Mouse (Mus musculus) forebrain, embryonic 13.5 days (tissue): Measurements from ENCODE around the gene Micu1. TPM values are rescaled to one million over a fixed set of nuclear protein-coding genes. Genes with fewer than 3 reads are reported as not detected.
A peak's percentile ranks its signal among the peaks of the same experiment; 100 is the strongest.
"Not testable (repeated sequence)": the region's sequence is repeated elsewhere in the genome, so short reads cannot be mapped to it uniquely, and the experiment has no call there.

Experiments used
- ATAC-seq: fragments of 200-750 bp; cut with Nextera tagmentation; 2 replicates; pipeline ENCODE4 v1.8.0; 2017
- H3K27ac ChIP-seq: fragments of 300-500 bp; sonication (generic); 2 replicates; pipeline ENCODE4 v1.5.1; 2015; ENCODE audit warnings: inconsistent platforms, mild to moderate bottlenecking, moderate library complexity
- H3K27me3 ChIP-seq: fragments of 300-500 bp; sonication (generic); 2 replicates; pipeline ENCODE4 v1.6.1; 2015; ENCODE audit warnings: mild to moderate bottlenecking, inconsistent platforms
- H3K36me3 ChIP-seq: fragments of 300-500 bp; sonication (generic); 2 replicates; pipeline ENCODE4 v1.6.1; 2015; ENCODE audit warnings: mild to moderate bottlenecking, inconsistent platforms; ENCODE audit not compliant: poor library complexity, severe bottlenecking
- H3K4me1 ChIP-seq: fragments of 300-500 bp; sonication (generic); 2 replicates; pipeline ENCODE4 v1.6.1; 2015; ENCODE audit warnings: inconsistent platforms
- H3K4me2 ChIP-seq: fragments of 300-500 bp; sonication (generic); 2 replicates; pipeline ENCODE4 v1.6.1; 2015; ENCODE audit warnings: inconsistent platforms, mild to moderate bottlenecking, moderate library complexity
- H3K4me3 ChIP-seq: fragments of 300-500 bp; sonication (generic); 2 replicates; pipeline ENCODE4 v1.5.1; 2015; ENCODE audit warnings: mild to moderate bottlenecking, inconsistent platforms
- H3K9ac ChIP-seq: fragments of 300-500 bp; sonication (generic); 2 replicates; pipeline ENCODE4 v1.6.1; 2015; ENCODE audit warnings: mild to moderate bottlenecking, inconsistent platforms
- H3K9me3 ChIP-seq: fragments of 300-500 bp; sonication (generic); replicated peaks from 2 replicates; pipeline ENCODE4 v1.6.1; 2016; ENCODE audit warnings: inconsistent platforms
- WGBS: fragments of 180-500 bp; shearing (Covaris S2); methylation state at CpG from one replicate; pipeline ENCODE4 v1.1.7; 2015; 5-methylcytosine and 5-hydroxymethylcytosine counted together
- polyA plus RNA-seq: library from polyadenylated mRNA; unstranded; fragments of >200 nt; fragmentation: Nextera tagmentation; extraction: Ambion mirVana; gene quantifications from 2 replicates; pipeline ENCODE4 v1.2.1, GENCODE M21; 2015

The Micu1 gene
- 69.0 and 72.6 TPM in 2 replicates for polyA plus RNA-seq

DNA sequence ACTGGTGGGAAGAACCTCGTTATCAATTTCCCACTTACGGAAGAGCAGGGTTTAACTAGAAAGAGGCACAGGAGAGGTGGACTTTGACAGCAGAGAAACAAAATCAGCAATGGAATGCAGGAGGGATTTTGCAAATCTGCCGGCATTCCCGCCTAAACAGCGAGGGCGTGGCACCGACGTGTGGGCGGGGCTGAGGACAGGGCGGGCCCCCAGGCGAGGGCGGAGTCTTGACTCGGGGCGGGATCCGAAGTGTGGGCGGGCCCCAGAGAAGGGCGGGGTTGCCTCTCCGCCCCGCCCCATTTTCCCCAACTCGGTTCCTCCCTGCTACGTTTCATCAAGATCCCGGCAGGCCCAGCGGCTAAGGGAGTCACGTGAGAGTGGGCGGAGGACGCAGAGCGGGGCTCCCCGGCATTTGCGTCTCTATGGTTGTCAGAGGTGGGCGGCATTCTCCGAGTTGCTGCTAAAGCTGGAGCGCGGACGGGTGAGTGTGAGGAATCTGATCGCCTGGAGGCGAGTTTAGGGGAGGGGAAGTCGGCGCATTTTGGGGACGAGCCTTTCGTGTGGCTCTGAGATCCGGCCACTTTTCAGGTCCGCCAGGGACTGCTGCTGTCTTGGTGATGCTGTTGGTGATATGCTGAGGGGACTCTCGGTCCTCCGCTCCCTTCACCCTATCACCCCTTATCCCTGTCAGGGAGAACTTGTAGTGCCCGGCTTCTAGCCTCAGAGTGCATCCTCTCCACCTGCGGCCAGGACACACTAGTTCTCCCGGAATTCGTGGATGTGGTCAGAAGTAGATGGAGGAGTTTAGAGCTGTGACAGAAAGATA lies at the start of gene Micu1:
Gene Micu1 (plus strand): TSS at position 271 of the 826 bp plus-strand sequence.
- WGBS: under 1% methylated on average over 48 of the region's 48 CpGs
- peaks cover 10% of the 10 kb centered on the region for H3K4me1 ChIP-seq
- no peaks in the 10 kb centered on the region for H3K9me3 ChIP-seq
- peak within 1 kb of the TSS; percentile 57 for H3K27ac ChIP-seq
- H3K4me2 ChIP-seq: peak within 1 kb of the TSS; percentile 74
- peak; percentile 99 for ATAC-seq
- no peaks in the 10 kb centered on the region for H3K36me3 ChIP-seq
- no peaks in the 10 kb centered on the region for H3K27me3 ChIP-seq
- peak within 1 kb of the TSS; percentile 70 for H3K9ac ChIP-seq
- peak within 1 kb of the TSS; percentile 54 for H3K4me3 ChIP-seq

DNA sequence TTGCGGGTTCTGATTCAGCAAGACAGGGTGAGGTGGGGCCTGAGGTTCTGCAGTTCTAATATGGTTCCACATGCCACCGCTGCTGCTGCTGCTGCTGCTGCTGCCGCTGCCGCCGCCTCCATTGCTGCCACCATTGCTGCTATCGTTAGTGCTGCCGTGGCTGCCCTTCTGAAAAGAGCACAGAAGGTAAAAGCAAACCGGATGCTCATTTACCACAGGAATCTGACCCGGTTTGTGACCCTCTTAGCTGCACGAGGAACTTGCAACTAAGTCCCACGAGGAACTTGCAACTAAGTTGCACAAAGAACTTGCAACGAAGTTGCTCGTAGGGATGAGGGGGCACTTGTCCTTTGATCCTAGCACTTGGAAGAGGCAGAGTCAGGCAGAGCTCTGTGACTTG lies 45.5 kb upstream of the Micu1 start:
- no peaks in the 10 kb centered on the region for H3K27me3 ChIP-seq
- no peak overlapping the region for H3K4me2 ChIP-seq
- H3K9me3 ChIP-seq: 0 out of 2 replicates have a peak, but pooled peaks cover 5% of the 10 kb centered on the region
- no peaks in the 10 kb centered on the region for H3K4me1 ChIP-seq
- no peak overlapping the region for H3K9ac ChIP-seq
- 75% methylated on average over 13 of the region's 13 CpGs for WGBS
- no peak overlapping the region for H3K27ac ChIP-seq
- H3K4me3 ChIP-seq: no peak overlapping the region
- ATAC-seq: no peak
- no peaks in the 10 kb centered on the region for H3K36me3 ChIP-seq

GRCm38 (mm10) chr10:59664765-59665164 lies 37.5 kb upstream of the Micu1 start:
- WGBS: 76% methylated on average over 2 of the region's 2 CpGs
- H3K9ac ChIP-seq: no peak overlapping the region
- no peak overlapping the region for H3K4me3 ChIP-seq
- H3K4me1 ChIP-seq: no peaks in the 10 kb centered on the region
- no peak for ATAC-seq
- no peak overlapping the region for H3K4me2 ChIP-seq
- H3K27ac ChIP-seq: no peak overlapping the region
- 0 out of 2 replicates have a peak, but pooled peaks cover 5% of the 10 kb centered on the region for H3K9me3 ChIP-seq
- H3K27me3 ChIP-seq: no peaks in the 10 kb centered on the region
- H3K36me3 ChIP-seq: no peaks in the 10 kb centered on the region

- no peaks in the 10 kb centered on the region for H3K27me3 ChIP-seq
- no peaks in the 10 kb centered on the region for H3K36me3 ChIP-seq
- no peak overlapping the region for H3K9ac ChIP-seq
- no peak overlapping the region for H3K27ac ChIP-seq
- H3K4me3 ChIP-seq: no peak overlapping the region
- no peaks in the 10 kb centered on the region for H3K9me3 ChIP-seq
- no peak overlapping the region for H3K4me2 ChIP-seq
- ATAC-seq: no peak
- no peaks in the 10 kb centered on the region for H3K4me1 ChIP-seq
- WGBS: 77% methylated on average over 13 of the region's 13 CpGs
Observed at GRCm38 (mm10) chr10:59665503-59666291, 36.6 kb upstream of the Micu1 start.

- H3K9ac ChIP-seq: no peak overlapping the region
- WGBS: 64% methylated on average over 6 of the region's 6 CpGs
Observed at GRCm38 (mm10) chr10:59667377-59667776, 34.9 kb upstream of the Micu1 start.

DNA sequence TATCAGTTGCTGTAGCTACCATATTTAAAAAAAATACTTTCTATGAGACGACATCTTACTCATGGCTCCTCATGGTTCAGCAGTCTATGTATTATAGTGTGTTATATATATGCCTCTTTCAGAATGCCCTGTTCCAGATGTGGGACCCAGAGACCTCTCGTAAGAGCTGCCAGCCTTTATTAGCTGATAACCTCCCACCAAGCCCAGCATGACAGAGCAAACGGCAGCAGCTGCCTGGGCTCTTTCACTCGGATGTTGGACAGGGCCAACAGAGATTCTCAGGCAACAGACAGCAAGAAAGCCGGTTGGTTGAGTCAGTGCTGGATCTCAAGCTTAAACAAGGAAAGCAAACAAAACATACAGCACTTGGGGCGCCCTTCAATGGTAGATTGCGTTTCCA lies 33.8 kb upstream of the Micu1 start:
- H3K36me3 ChIP-seq: no peaks in the 10 kb centered on the region
- H3K9me3 ChIP-seq: no peaks in the 10 kb centered on the region
- no peak overlapping the region for H3K9ac ChIP-seq
- no peak overlapping the region for H3K4me2 ChIP-seq
- H3K27me3 ChIP-seq: no peaks in the 10 kb centered on the region
- no peak overlapping the region for H3K27ac ChIP-seq
- no peak overlapping the region for H3K4me3 ChIP-seq
- no peaks in the 10 kb centered on the region for H3K4me1 ChIP-seq
- 78% methylated on average over 7 of the region's 7 CpGs for WGBS
- ATAC-seq: no peak

More at GRCm38 (mm10) chr10:59667377-59667776, 34.9 kb upstream of the Micu1 start:
- no peak overlapping the region for H3K4me3 ChIP-seq
- no peak for ATAC-seq
- H3K4me2 ChIP-seq: no peak overlapping the region
- H3K36me3 ChIP-seq: no peaks in the 10 kb centered on the region
- no peaks in the 10 kb centered on the region for H3K9me3 ChIP-seq
- H3K27me3 ChIP-seq: no peaks in the 10 kb centered on the region
- H3K4me1 ChIP-seq: no peaks in the 10 kb centered on the region
- no peak overlapping the region for H3K27ac ChIP-seq

DNA sequence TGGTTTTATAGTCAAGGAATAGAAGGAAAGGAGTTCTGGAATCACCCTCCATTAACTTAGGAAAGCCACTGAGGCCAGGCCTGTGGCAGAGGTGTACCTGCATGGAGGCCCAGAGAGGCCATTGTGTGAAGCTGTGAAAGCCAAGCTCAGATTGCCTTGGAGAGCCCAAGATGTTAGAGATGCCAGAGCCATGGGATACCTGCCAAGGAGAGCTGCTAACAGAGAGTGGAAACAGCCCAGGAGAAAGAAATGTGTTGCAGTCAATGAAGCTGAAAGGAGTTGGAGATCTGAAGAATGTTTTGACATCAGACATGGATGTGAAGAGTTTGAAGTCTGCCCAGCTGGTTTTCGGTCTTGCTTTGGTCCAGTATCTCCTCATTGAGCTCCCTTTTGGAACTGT lies 24.4 kb upstream of the Micu1 start:
- H3K4me3 ChIP-seq: no peak overlapping the region
- no peaks in the 10 kb centered on the region for H3K27me3 ChIP-seq
- no peak overlapping the region for H3K4me2 ChIP-seq
- 70% methylated on average over 1 of the region's 1 CpGs for WGBS
- no peak overlapping the region for H3K9ac ChIP-seq
- H3K36me3 ChIP-seq: no peaks in the 10 kb centered on the region
- ATAC-seq: no peak
- no peaks in the 10 kb centered on the region for H3K4me1 ChIP-seq
- H3K9me3 ChIP-seq: 0 out of 2 replicates have a peak, but pooled peaks cover 5% of the 10 kb centered on the region
- no peak overlapping the region for H3K27ac ChIP-seq

DNA sequence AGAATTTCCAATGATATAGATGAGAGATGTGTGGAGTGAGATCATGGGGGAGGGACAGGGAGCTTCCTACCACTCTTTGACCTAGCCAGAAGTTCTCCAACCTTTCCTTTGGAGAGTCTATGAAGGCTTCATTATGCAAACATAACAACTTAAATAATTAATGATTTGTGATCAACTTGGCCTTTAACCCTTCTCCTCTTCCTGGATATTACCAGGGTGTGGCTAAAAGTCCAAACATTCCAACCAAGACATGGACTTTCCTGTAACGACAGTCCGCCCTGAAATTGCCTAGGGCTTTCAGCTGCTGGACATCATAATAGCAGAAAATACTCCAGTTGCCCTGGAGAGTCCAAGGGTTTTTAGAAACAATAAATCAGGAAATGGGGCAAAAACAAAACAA lies 23.1 kb upstream of the Micu1 start:
- ATAC-seq: no peak
- Histone ChIP-seq H3K27me3 (no peaks in the 10 kb centered on the region), H3K4me1 (no peaks in the 10 kb centered on the region), H3K9ac (no peak overlapping the region), H3K36me3 (no peaks in the 10 kb centered on the region), H3K27ac (no peak overlapping the region), H3K4me2 (no peak overlapping the region), H3K9me3 (0 out of 2 replicates have a peak, but pooled peaks cover 5% of the 10 kb centered on the region), H3K4me3 (no peak overlapping the region)
- 82% methylated on average over 2 of the region's 2 CpGs for WGBS

- ATAC-seq, H3K27ac ChIP-seq, H3K36me3 ChIP-seq, H3K4me3 ChIP-seq, H3K9me3 ChIP-seq, H3K4me1 ChIP-seq, H3K9ac ChIP-seq, H3K4me2 ChIP-seq, H3K27me3 ChIP-seq: not testable (repeated sequence)
- 92% methylated on average over 3 of the region's 3 CpGs for WGBS
Observed at GRCm38 (mm10) chr10:59685586-59685985, 16.7 kb upstream of the Micu1 start.

- Histone ChIP-seq H3K36me3 (no peaks in the 10 kb centered on the region), H3K4me3 (no peak overlapping the region), H3K9ac (no peak overlapping the region), H3K9me3 (0 out of 2 replicates have a peak, but pooled peaks cover 3% of the 10 kb centered on the region), H3K27me3 (no peaks in the 10 kb centered on the region), H3K4me2 (no peak overlapping the region), H3K4me1 (no peaks in the 10 kb centered on the region; the same call in 1 of the 2 replicates), H3K27ac (no peak overlapping the region)
- WGBS: 77% methylated on average over 2 of the region's 2 CpGs
- ATAC-seq: no peak
Observed at GRCm38 (mm10) chr10:59687126-59687525, 15.2 kb upstream of the Micu1 start.

- H3K9me3 ChIP-seq: no peaks in the 10 kb centered on the region
- no peak for ATAC-seq
- WGBS: 55% methylated on average over 6 of the region's 6 CpGs
Observed at GRCm38 (mm10) chr10:59689836-59690235, 12.4 kb upstream of the Micu1 start.

DNA sequence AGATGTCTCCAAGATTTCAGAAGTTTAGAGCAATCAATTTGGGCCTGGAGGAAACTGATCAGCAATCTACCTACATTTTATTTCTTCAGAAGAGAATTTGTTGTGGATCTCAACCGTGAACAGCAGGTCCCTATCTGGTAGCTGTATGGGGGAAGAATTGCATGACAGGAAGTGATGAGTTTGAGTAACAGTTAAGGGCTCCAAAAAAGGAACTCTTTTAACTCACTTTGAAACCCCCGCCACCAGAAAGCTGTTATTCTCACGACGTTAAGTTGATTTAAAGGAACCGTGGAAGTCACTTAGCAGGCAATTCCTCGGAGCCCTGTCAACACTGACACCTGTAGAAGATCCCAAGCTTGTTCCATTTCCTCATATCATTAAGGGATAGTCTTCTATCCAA lies 9.8 kb upstream of the Micu1 start:
- Histone ChIP-seq H3K9me3 (no peaks in the 10 kb centered on the region), H3K4me3 (no peak overlapping the region), H3K27me3 (no peaks in the 10 kb centered on the region), H3K4me1 (no peaks in the 10 kb centered on the region), H3K4me2 (no peak overlapping the region), H3K36me3 (no peaks in the 10 kb centered on the region), H3K27ac (no peak overlapping the region), H3K9ac (no peak overlapping the region)
- ATAC-seq: no peak
- WGBS: 88% methylated on average over 6 of the region's 6 CpGs

More at GRCm38 (mm10) chr10:59689836-59690235, 12.4 kb upstream of the Micu1 start:
- Histone ChIP-seq H3K4me2 (no peak overlapping the region), H3K4me1 (no peaks in the 10 kb centered on the region; the same call in 1 of the 2 replicates), H3K36me3 (no peaks in the 10 kb centered on the region), H3K27me3 (no peaks in the 10 kb centered on the region), H3K27ac (no peak overlapping the region), H3K9ac (no peak overlapping the region), H3K4me3 (no peak overlapping the region)
